Mouse (Mus musculus): ENCODE data around the gene Commd9. TPM values are rescaled to one million over a fixed set of nuclear protein-coding genes. Genes with fewer than 3 reads are reported as not detected.

The Commd9 gene
- polyA plus RNA-seq, 1 experiment from 2014 or later, result 104 TPM

- no peak overlapping the region for H3K4me3 ChIP-seq (ENCODE audit: low read length)
- peaks cover 1% of the 10 kb centered on the region for H3K4me1 ChIP-seq (ENCODE audit: control insufficient read depth, insufficient read depth, low read depth, low read length)
- 94% methylated on average over 9 of the region's 9 CpGs for WGBS
- ATAC-seq, result no peak
- H3K27ac ChIP-seq (ENCODE audit: low read depth, low read length), result no peak overlapping the region
- H3K27me3 ChIP-seq (replicated peaks; ENCODE audit: control insufficient read depth, insufficient read depth, low read length), result no peaks in the 10 kb centered on the region
- no peak overlapping the region for H3K9ac ChIP-seq (ENCODE audit: low read depth, low read length)
- H3K36me3 ChIP-seq (ENCODE audit: control insufficient read depth, insufficient read depth, low read length), result no peaks in the 10 kb centered on the region
- H3K4me2 ChIP-seq (ENCODE audit: low read length), result no peak overlapping the region
- H3K9me3 ChIP-seq (ENCODE audit: control insufficient read depth, low read length), result no peaks in the 10 kb centered on the region
Measured at GRCm38 (mm10) chr2:101881471-101882162, 4.4 kb upstream of the Commd9 start.

DNA sequence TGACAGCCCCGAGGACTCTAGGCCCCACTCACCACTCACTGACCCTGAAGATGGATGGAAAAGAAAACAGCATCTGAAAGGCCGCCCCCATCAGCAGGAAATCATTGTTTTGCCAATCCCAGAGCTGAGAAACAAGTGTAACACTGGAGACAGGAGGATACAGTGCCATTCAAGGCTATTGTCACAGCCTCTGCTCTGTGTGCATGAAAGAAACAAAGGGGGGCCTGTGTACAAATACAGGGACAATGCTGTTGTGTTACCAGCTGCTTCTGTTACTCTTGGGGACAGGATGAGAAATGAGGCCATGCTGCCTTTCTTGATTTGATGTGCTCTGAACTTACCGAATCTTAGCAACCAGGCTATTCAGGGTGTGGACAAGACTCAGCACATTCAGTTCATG is 3.0 kb upstream of the Commd9 start, which contains the start of gene Prr5l:
Gene Prr5l (minus strand): TSS at position 30 of the 400 bp plus-strand sequence.
- peaks cover 7% of the 10 kb centered on the region for H3K4me1 ChIP-seq (ENCODE audit: control insufficient read depth, insufficient read depth, low read depth, low read length)
- WGBS, result 9% methylated on average over 3 of the region's 3 CpGs
- H3K9ac ChIP-seq (ENCODE audit: low read depth, low read length), result no peak within 1 kb of the TSS
- H3K4me2 ChIP-seq (ENCODE audit: low read length), result no peak within 1 kb of the TSS
- H3K27ac ChIP-seq (ENCODE audit: low read depth, low read length), result no peak within 1 kb of the TSS
- no peak within 1 kb of the TSS for H3K4me3 ChIP-seq (ENCODE audit: low read length)
- no peak for ATAC-seq
- H3K36me3 ChIP-seq (ENCODE audit: control insufficient read depth, insufficient read depth, low read length), result no peaks in the 10 kb centered on the region
- H3K9me3 ChIP-seq (ENCODE audit: control insufficient read depth, low read length), result no peaks in the 10 kb centered on the region
- H3K27me3 ChIP-seq (replicated peaks; ENCODE audit: control insufficient read depth, insufficient read depth, low read length), result no peaks in the 10 kb centered on the region

GRCm38 (mm10) chr2:101884286-101884685 is 1.8 kb upstream of the Commd9 start:
- ATAC-seq, result no peak
- Histone ChIP-seq H3K36me3 (ENCODE audit: control insufficient read depth, insufficient read depth, low read length) (no peaks in the 10 kb centered on the region), H3K4me1 (ENCODE audit: control insufficient read depth, insufficient read depth, low read depth, low read length) (peaks cover 7% of the 10 kb centered on the region), H3K9ac (ENCODE audit: low read depth, low read length) (no peak overlapping the region), H3K9me3 (ENCODE audit: control insufficient read depth, low read length) (no peaks in the 10 kb centered on the region), H3K4me2 (ENCODE audit: low read length) (no peak overlapping the region), H3K27me3 (replicated peaks; ENCODE audit: control insufficient read depth, insufficient read depth, low read length) (no peaks in the 10 kb centered on the region), H3K4me3 (ENCODE audit: low read length) (no peak overlapping the region), H3K27ac (ENCODE audit: low read depth, low read length) (no peak overlapping the region)
- WGBS, result 91% methylated on average over 2 of the region's 2 CpGs

- Histone ChIP-seq H3K9me3 (ENCODE audit: control insufficient read depth, low read length) (no peaks in the 10 kb centered on the region), H3K27me3 (replicated peaks; ENCODE audit: control insufficient read depth, insufficient read depth, low read length) (no peaks in the 10 kb centered on the region), H3K4me1 (ENCODE audit: control insufficient read depth, insufficient read depth, low read depth, low read length) (peaks cover 7% of the 10 kb centered on the region), H3K4me2 (ENCODE audit: low read length) (no peak overlapping the region), H3K36me3 (ENCODE audit: control insufficient read depth, insufficient read depth, low read length) (no peaks in the 10 kb centered on the region), H3K9ac (ENCODE audit: low read depth, low read length) (no peak overlapping the region), H3K4me3 (ENCODE audit: low read length) (no peak overlapping the region), H3K27ac (ENCODE audit: low read depth, low read length) (no peak overlapping the region)
- WGBS, result 88% methylated on average over 8 of the region's 8 CpGs
- ATAC-seq, result no peak
Measured at GRCm38 (mm10) chr2:101888886-101889285, 2.8 kb downstream of the Commd9 start.

GRCm38 (mm10) chr2:101891143-101891542 is 5.1 kb downstream of the Commd9 start:
- Histone ChIP-seq H3K27me3 (replicated peaks; ENCODE audit: control insufficient read depth, insufficient read depth, low read length) (no peaks in the 10 kb centered on the region), H3K36me3 (ENCODE audit: control insufficient read depth, insufficient read depth, low read length) (no peaks in the 10 kb centered on the region), H3K27ac (ENCODE audit: low read depth, low read length) (no peak overlapping the region), H3K9ac (ENCODE audit: low read depth, low read length) (no peak overlapping the region), H3K4me1 (ENCODE audit: control insufficient read depth, insufficient read depth, low read depth, low read length) (peaks cover 7% of the 10 kb centered on the region), H3K4me3 (ENCODE audit: low read length) (no peak overlapping the region), H3K9me3 (ENCODE audit: control insufficient read depth, low read length) (no peaks in the 10 kb centered on the region), H3K4me2 (ENCODE audit: low read length) (no peak overlapping the region)
- peak; percentile 22; the same call in 1 of the 2 replicates for ATAC-seq
- WGBS, result 31% methylated on average over 7 of the region's 7 CpGs

DNA sequence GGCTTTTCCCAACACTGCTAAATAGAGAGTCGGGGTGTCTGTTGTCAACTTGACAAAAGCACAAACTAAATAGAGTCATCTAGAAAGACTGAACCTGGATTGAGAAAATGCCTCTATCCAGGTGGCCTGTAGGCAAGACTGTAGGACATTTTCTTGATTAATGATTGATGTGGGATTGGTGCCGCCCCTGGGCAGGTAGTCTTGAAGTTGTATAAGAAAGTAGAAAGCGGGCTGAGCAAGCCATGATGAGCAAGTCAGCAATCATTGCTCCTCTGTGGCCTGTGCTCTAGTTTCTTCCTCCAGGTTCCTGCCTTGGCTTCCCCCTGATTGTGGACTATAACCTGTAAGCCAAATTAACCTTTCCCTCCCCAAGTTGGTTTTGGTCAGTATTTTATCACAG is 8.1 kb downstream of the Commd9 start:
- Histone ChIP-seq H3K27me3 (replicated peaks; ENCODE audit: control insufficient read depth, insufficient read depth, low read length) (no peaks in the 10 kb centered on the region), H3K9ac (ENCODE audit: low read depth, low read length) (no peak overlapping the region), H3K4me3 (ENCODE audit: low read length) (no peak overlapping the region), H3K36me3 (ENCODE audit: control insufficient read depth, insufficient read depth, low read length) (no peaks in the 10 kb centered on the region), H3K4me1 (ENCODE audit: control insufficient read depth, insufficient read depth, low read depth, low read length) (no peaks in the 10 kb centered on the region; the same call in none of the 2 replicates), H3K9me3 (ENCODE audit: control insufficient read depth, low read length) (no peaks in the 10 kb centered on the region), H3K4me2 (ENCODE audit: low read length) (no peak overlapping the region), H3K27ac (ENCODE audit: low read depth, low read length) (no peak overlapping the region)
- 96% methylated on average over 3 of the region's 3 CpGs for WGBS
- no peak for ATAC-seq

DNA sequence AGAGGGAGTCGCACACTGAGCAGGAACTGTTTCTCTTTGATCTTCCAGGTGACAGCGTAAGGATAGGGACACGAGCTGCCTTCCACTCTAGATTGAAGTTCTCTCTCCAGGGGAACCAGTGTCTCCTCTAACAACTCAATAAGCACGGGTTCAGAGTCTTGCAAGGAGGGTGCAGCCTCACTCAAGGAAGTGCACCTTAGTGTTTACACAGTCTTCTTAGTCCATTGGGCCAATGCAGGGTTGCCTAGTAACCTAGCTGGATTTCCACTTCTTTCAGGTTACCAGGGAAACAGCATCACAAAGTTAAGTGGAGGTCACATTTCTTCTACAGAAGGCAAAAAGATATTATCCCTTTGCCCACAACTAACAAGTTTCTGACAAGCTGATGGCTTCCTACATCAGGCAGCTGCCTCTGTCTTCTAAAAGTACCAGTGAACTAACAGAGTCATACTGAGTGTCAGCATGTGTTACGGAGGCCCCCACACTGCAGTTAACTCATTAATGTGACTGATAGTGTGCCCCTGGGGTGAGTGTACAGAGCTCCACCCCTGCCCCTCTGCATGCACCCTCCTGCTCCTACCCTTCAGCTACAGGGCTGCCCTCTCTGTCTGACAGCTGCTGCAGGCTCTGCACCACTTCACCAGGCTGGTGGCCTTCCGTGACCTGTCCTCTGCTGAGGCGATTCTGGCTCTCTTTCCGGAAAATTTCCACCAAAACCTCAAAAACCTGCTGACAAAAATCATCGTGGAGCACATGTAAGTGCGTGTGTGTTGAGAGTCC is 10.6 kb downstream of the Commd9 start:
- WGBS, result 64% methylated on average over 10 of the region's 10 CpGs
- H3K9me3 ChIP-seq (ENCODE audit: control insufficient read depth, low read length), result no peaks in the 10 kb centered on the region
- no peak overlapping the region for H3K27ac ChIP-seq (ENCODE audit: low read depth, low read length)
- no peak overlapping the region for H3K9ac ChIP-seq (ENCODE audit: low read depth, low read length)
- no peaks in the 10 kb centered on the region for H3K27me3 ChIP-seq (replicated peaks; ENCODE audit: control insufficient read depth, insufficient read depth, low read length)
- 0 out of 2 replicates have a peak, but pooled peaks have one; percentile 16 for ATAC-seq
- no peak overlapping the region for H3K4me2 ChIP-seq (ENCODE audit: low read length)
- no peaks in the 10 kb centered on the region for H3K36me3 ChIP-seq (ENCODE audit: control insufficient read depth, insufficient read depth, low read length)
- H3K4me1 ChIP-seq (ENCODE audit: control insufficient read depth, insufficient read depth, low read depth, low read length), result no peaks in the 10 kb centered on the region; the same call in 1 of the 2 replicates
- no peak overlapping the region for H3K4me3 ChIP-seq (ENCODE audit: low read length)

- Histone ChIP-seq H3K9me3 (ENCODE audit: control insufficient read depth, low read length) (no peaks in the 10 kb centered on the region), H3K27ac (ENCODE audit: low read depth, low read length) (no peak overlapping the region), H3K4me2 (ENCODE audit: low read length) (no peak overlapping the region), H3K27me3 (replicated peaks; ENCODE audit: control insufficient read depth, insufficient read depth, low read length) (no peaks in the 10 kb centered on the region), H3K9ac (ENCODE audit: low read depth, low read length) (no peak overlapping the region), H3K36me3 (ENCODE audit: control insufficient read depth, insufficient read depth, low read length) (no peaks in the 10 kb centered on the region), H3K4me1 (ENCODE audit: control insufficient read depth, insufficient read depth, low read depth, low read length) (peaks cover 5% of the 10 kb centered on the region), H3K4me3 (ENCODE audit: low read length) (no peak overlapping the region)
- WGBS, result 63% methylated on average over 4 of the region's 4 CpGs
- ATAC-seq, result no peak; the same call in 1 of the 2 replicates
Measured at GRCm38 (mm10) chr2:101902196-101902595, 16.1 kb downstream of the Commd9 start.
